Mouse (Mus musculus) liver, postnatal 0 days (tissue): ENCODE measurements around the gene Tmem248.

Experiments
- CTCF ChIP-seq: sonication (generic); IDR thresholded peaks from 2 replicates; pipeline ENCODE4 v1.5.1; 2016; ENCODE audit warnings: antibody characterized with exemption, low read depth
- EP300 ChIP-seq: IDR thresholded peaks from 2 replicates; pipeline ENCODE4 v1.6.1; 2016; ENCODE audit warnings: antibody characterized with exemption, low read depth, mild to moderate bottlenecking

DNA sequence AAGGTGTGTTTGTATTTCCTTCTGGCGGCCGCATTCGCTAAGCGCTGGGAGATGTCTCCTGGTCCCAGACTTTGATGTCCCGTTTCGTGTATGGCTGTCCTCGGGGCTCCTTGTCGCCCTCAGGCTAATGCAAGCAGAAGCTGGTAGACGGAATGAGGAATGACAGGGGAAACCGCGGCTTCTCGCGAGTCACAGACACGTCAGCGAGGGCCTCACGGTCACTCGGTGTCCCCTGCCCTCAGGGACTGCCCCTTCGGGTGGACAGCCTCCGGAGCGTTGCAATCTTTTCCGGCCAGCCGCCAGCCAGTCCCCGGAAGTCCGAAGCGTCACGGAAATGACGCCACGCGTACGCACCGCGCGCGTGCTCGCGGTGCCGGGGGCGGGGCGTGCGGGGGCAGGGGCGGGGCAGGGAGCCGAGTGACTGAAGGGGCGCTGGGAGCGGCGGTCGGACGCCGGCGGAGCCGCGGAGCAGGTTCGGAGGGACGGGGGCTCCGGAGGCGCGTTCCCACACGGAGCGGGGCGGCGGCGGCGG is 45.4 kb upstream of the Tmem248 start, which contains the start of gene Rabgef1:
- TF ChIP-seq CTCF (0 out of 2 replicates have a peak, but pooled peaks have one; percentile 4), EP300 (no peak; the same call in 1 of the 2 replicates)
